Mouse (Mus musculus) adrenal gland, postnatal 0 days (tissue): ENCODE measurements around the gene 5730455P16Rik. TPM values are rescaled to one million over a fixed set of nuclear protein-coding genes. Genes with fewer than 3 reads are reported as not detected.

ENCODE experiments used
- polyA plus RNA-seq: library from polyadenylated mRNA; unstranded; fragments of >200 nt; fragmentation: Nextera tagmentation; extraction: Ambion mirVana; gene quantifications from 2 replicates; pipeline ENCODE4 v1.2.1, GENCODE M21; 2015

Gene 5730455P16Rik
- 17.4 and 20.5 TPM in 2 replicates for polyA plus RNA-seq

GRCm38 (mm10) chr11:80377712-80378451, at the start of gene 5730455P16Rik:
Gene 5730455P16Rik, minus strand, starts transcription at chr11:80378034.

DNA sequence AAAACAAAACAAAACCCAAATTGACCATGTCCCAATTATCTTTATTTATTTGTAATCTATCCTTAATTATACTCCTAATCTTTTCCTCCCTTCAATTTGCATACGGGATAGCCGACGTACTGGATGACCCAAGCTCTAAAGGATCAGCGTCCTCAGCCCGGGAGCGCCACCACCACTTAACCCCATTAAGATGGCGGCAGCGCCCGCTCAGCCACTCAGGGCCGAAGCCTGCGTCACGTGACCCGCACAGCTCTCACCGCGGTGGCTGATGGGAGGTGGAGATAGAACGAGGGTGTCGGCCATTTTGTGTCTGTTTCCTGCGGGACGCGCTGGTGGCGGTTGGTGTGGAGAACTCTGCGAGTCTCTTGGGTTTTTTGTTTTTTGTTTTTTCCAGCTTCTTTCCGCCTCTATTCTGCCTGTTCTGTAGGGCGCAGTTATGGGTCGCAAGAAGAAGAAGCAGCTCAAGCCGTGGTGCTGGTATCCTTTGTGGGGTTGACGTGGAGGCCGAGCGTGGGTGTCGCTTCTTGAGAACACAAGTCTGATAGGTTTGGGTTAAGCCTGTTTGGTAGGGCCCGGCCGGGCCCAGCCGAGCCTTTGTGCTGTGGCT, 5.3 kb upstream of the 5730455P16Rik start, which contains the start of gene Zfp207:
TSS of gene Zfp207 (plus strand) at position 261 of the 607 bp plus-strand sequence.

Other genes starting within 250 kb of the 5730455P16Rik start
- 38.8 and 53.8 TPM in 2 replicates for gene Tefm, start 235.9 kb downstream of the 5730455P16Rik start, polyA plus RNA-seq
- 2.5 and 5.5 TPM in 2 replicates for gene Adap2, start 223.9 kb downstream of the 5730455P16Rik start, polyA plus RNA-seq
- 10.3 and 17.5 TPM in 2 replicates for gene Rnf135, start 194.2 kb downstream of the 5730455P16Rik start, polyA plus RNA-seq
- 31.3 and 52.9 TPM in 2 replicates for gene Rhot1, start 169.0 kb downstream of the 5730455P16Rik start, polyA plus RNA-seq
- gene Rhbdl3, start 77.1 kb downstream of the 5730455P16Rik start, polyA plus RNA-seq: 2.1 and 2.5 TPM in 2 replicates
- 121 and 155 TPM in 2 replicates for gene Zfp207, start 5.2 kb upstream of the 5730455P16Rik start, polyA plus RNA-seq
- gene Psmd11, start 50.6 kb upstream of the 5730455P16Rik start, polyA plus RNA-seq: 129 and 200 TPM in 2 replicates
- gene Cdk5r1, start 99.0 kb upstream of the 5730455P16Rik start, polyA plus RNA-seq: 2.5 and 4.9 TPM in 2 replicates